Mouse (Mus musculus): Measurements from ENCODE around the gene Arhgef25.

DNA sequence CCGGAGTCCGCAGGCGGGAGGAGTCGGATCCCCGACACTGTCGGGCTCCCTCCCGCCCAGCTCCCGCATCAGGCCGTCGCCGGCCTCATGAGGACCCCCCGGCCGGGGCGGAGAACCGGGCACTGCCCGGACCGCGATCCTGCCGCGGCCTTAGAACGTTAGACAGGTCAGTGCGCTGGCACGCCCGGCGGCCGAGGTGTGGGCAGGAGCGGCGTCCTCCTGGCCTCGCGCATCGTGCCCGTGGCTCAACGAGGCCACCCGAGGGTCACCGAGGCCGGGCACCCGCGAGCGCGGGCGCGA, 24.6 kb downstream of the Arhgef25 start:
- TF ChIP-seq CTCF (conservative IDR thresholded peaks at IDR 0.05; ENCODE audit: low read length) (no peak), NANOG (IDR thresholded peaks at IDR 0.05; ENCODE audit: borderline replicate concordance, low read length) (no peak)

All from E14TG2a.4 (cell line).